Mouse (Mus musculus) erythroblast, embryonic 14.5 days (primary cell): ENCODE data around the gene Rpp25l.

Experiments used
- GATA1 ChIP-seq: IDR thresholded peaks from 2 replicates; pipeline ENCODE4 v1.6.1; 2012; ENCODE audit warnings: low read length, inconsistent platforms, mixed read lengths
- TAL1 ChIP-seq: IDR thresholded peaks from 3 replicates; pipeline ENCODE4 v1.6.1; 2012; ENCODE audit warnings: low read length, inconsistent platforms, mixed read lengths

DNA sequence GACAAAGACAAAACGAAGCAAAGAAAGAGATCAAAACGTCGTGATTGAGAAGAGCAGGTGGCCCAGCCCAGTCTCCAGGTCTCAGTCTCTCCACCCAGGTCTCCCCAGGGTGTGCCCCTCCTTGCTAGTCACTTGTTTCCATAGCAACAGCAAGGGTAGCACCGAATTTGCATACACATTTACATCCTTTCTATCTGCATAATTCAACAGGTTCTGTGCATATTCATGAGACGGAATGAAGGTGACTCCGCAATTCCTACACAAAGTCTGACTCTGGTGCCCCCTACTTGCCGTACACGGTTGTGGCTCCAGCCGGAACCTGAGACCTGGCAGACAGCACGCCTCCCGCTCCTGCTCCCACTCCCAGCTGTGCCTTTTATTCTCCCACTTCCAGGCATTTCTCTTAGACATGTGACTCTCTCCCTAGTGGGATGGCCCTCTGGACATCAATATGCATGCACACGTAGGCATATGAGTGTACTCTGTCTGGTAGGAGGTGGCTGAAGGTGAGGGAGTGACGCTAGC lies 6.3 kb downstream of the Rpp25l start:
- no peak for TF ChIP-seq TAL1
- no peak for TF ChIP-seq GATA1
